Mouse (Mus musculus): ENCODE results near the gene Hip1r.

The Hip1r gene

GRCm38 (mm10) chr5:123974179-123974485 lies 704 bp downstream of the Hip1r start:
- no peak for DNase-seq (ENCODE audit: low spot score)

DNA sequence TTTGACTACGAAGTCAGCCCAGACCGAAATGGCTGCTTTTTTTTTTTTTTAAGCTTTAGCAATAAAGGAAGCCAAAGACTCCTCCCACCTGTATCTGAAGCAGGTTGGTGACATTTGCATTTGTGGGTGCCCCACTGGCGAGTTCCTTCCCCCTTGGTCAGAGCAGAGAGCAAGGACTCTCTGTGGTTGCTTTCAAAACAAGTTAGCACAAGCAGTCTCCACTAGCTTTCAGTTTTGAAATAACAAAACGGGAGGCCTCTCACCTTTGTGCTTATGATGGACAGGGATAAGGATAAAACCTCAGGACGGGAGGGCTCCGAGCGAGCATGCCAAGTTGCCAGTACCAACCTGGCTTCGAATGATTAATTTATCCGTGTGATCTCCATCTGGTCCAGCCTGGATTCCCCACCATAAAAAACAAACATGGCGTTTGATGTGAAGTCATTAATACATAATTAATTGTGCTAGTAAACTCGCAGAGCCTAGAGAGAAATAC lies 1.2 kb downstream of the Hip1r start:
- no peak for DNase-seq (ENCODE audit: low spot score)

DNA sequence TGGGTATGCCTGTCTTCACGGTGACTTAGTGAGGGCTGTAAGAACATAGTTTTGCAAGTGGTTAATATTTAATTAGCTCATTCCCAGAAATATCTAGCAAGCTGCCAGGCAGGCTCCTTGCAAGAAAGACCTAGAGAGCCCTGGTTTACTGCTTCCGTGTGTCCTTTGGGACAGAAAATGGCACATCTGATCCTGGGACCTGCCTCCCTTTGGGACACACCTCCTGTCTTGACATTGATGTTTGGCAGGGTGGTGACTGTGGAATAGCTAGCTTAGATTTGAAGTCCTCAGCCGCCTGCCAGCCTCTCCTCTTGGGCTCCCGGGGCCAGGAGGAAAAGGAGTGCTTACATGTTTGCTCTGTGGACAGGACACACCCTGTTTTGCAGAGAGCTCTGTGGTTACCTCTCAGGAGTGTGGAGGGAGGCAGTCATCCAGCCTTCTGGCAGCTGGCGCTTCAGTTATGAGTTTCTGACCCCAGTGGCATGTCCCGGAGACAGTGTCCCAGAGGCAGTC lies 2.3 kb downstream of the Hip1r start:
- no peak for DNase-seq (ENCODE audit: low spot score)

DNA sequence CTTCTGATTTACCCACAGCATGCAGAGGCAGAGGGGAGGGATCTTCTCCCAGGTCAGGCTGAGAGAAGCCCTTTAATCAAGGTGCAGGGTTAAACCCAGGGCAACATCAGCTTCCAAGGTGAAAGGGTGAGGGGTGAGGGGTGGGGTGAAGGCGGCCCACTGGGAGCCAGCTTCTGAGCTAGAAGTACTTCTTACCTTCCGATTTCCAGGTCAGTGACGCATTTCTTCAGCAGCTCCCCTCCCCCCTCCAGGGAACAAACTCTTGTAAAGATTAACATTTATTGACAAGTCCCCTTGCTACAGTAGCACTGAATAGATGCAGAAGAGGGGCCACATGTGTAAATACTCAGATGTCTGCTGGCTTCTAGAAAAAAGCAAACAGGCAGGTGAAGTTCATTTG lies 3.8 kb downstream of the Hip1r start:
- DNase-seq (ENCODE audit: low spot score), result no peak

GRCm38 (mm10) chr5:123978131-123978530 lies 4.7 kb downstream of the Hip1r start:
- DNase-seq (ENCODE audit: low spot score), result no peak

DNA sequence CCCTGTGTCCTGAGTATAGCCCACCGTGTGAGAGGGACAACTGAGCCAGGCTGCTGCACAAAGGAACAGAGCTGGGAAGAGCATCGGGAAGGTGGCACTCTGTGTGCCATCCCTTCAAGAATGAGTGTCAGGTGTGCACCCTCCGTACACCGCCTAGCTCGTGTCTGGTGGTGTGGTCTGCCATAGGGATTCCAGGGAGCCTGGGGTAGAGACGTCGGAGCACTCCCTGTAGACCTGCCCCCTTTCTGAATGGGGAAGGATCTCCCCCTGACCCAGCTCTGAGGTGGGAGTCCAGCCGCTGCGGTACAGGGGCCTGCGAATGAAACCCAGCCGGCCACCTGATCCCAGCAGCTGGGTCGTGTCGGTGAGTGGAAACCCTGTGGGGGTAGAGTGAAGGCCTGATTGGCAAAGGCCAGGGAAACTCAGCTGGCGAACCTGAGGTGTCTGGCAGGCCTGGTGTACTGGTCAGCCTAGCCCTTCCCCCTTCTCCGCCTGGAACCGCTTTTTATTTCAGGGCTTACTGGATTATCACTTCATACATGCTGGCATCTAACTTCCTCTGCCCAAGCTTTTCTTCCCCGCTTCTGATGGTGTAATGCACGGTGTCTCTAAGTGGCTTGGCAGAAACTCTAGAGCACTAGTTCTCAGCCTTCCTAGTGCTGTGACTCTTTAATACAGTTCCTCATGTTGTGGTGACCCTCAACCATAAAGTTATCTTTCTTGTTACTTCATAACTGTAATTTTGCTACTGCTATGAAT lies 6.0 kb downstream of the Hip1r start:
- DNase-seq (ENCODE audit: low spot score), result no peak

DNA sequence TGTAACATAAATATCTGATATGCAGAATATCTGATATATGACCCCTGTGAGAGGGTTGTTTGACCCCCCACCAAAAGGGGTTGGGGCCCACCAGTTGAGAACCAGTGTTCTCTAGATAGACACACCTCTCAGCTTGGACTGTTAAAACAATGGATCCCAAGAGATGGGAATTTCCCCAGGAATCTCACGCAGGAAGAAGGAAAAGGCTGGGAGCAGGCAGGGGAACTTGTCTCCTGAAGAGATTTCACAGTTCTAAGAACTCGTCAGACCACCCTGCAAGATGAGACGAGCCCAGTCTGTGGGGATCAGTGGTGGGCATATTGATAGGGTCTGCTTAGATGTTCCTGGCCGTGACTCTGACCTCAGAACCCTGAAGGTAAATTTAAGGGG lies 6.5 kb downstream of the Hip1r start:
- DNase-seq (ENCODE audit: low spot score), result no peak

DNA sequence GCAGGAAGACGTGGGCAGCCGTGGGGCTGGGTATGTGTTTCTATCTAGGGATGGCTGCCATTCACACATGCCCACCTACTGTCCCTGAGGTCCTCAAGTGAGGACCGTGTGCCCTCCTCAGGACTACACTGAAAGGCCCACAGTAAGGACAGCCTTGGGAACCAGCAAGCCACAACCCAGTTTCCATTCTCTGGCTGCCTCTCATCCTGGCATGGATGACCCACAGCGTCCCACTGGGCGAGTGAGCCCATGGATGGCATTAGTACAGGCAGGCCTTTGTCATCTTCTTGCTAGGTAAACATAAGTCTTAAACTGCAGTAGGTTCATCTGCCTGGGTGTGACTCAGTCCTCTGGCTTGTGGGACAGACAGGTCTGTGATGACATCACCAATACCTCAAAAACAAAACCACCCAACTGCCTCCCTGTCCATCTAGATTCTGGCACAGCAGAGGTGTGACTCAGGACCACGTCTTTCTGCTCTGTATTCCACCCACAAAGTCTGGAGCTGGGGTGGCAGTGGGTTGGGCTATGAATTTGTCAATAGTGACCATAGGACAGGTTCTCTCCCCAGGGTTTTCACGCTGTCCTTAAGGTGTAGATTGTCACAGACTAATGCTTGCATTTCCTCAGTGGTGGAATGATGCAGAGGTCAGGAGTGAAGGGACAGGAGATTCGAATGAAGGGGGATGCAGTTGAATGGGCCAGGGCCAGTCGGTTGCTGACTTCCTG lies 7.3 kb downstream of the Hip1r start:
- DNase-seq (ENCODE audit: low spot score), result no peak

GRCm38 (mm10) chr5:123981250-123981554 lies 7.8 kb downstream of the Hip1r start:
- DNase-seq (ENCODE audit: low spot score), result no peak

- no peak for DNase-seq (ENCODE audit: low spot score)
Measured at GRCm38 (mm10) chr5:123982838-123983237, 9.4 kb downstream of the Hip1r start.

- no peak for DNase-seq (ENCODE audit: low spot score)
Measured at GRCm38 (mm10) chr5:123985434-123985833, 12.0 kb downstream of the Hip1r start.

GRCm38 (mm10) chr5:123986925-123987324 lies 13.5 kb downstream of the Hip1r start:
- DNase-seq (ENCODE audit: low spot score), result no peak

GRCm38 (mm10) chr5:123987511-123987910 lies 14.1 kb downstream of the Hip1r start:
- DNase-seq (ENCODE audit: low spot score), result no peak

- peak; percentile 43 for DNase-seq (ENCODE audit: low spot score)
Measured at GRCm38 (mm10) chr5:123989941-123990885, 16.8 kb downstream of the Hip1r start.

DNA sequence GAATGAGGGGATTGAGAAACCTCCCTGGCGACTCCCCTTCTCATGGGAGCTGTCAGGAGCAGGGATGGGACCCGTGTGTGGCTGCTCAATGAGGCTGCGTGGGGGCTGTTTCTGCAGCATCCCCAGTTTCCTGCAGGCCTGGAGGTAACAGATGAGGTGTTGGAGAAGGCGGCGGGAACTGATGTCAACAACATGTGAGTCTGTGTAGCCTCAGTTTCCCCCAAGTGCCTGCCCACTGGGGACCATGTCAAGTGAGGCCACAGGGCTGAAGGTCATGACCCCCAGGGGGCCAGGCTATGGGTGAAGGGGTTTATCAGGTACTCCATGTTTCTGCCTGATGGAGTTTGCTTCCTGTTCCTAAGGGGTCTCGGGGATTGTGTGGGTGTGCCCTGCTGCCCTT lies 17.9 kb downstream of the Hip1r start:
- no peak for DNase-seq (ENCODE audit: low spot score)

DNA sequence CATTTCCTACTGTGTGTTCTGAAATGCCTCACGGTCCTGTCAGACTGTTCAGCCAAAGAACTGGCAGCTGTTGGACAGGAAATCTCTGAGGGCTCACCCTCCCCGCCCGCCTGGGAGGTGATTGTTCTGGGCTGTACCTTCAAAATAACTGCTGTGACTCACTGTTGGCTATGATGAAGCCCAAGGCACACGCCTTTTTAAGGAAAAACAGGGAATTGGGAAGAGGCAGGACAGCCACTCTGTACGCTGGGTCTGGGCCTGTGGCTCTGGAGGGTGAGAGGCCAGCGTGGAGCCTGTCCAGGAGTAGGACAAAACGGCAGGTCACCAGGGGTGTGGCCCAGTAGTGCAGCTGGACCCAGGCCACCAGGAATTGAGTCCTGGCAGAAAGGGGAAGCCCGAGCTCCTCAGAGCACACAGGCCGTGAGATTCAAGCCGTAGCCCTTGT lies 18.8 kb downstream of the Hip1r start:
- DNase-seq (ENCODE audit: low spot score), result no peak

- peak; percentile 89 for DNase-seq (ENCODE audit: low spot score)
Measured at GRCm38 (mm10) chr5:123992794-123993193, 19.4 kb downstream of the Hip1r start.

DNA sequence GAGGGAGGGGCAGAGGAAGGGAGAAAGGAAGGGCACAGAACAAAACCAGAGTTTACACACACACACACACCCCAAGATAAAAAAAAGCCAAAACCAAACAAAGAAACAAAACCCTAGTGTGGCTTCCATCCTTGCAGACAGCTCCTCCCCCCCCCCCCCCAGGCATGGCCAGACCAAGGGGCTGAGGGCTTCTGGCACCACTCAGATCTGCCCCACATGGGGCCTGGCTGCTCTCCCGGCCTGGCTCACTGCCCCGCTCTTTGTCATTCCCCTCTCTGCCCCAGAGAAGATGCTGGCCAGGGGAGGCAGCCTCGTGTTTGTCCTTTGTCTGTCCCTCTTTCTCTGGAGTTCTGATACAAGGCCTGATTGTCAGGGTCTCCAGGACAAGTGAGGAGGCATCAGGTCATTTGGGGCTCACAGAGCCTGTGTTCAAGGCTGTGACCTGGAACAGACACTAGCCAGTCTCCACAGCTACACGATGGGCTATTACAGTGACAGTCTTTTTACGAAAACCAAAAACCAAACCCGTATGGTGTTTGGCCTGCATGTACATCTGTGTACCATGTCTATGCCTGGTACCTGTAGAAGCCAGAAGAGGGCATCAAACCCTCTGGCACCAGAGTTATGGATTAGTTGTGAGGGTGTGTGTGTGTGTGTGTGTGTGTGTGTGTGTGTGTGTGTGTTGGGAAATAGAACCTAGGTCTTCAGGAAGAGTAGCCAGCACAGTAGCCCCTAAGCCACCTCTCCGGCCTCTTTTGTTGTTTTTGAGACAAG lies 20.0 kb downstream of the Hip1r start:
- DNase-seq (ENCODE audit: low spot score), result no peak

DNA sequence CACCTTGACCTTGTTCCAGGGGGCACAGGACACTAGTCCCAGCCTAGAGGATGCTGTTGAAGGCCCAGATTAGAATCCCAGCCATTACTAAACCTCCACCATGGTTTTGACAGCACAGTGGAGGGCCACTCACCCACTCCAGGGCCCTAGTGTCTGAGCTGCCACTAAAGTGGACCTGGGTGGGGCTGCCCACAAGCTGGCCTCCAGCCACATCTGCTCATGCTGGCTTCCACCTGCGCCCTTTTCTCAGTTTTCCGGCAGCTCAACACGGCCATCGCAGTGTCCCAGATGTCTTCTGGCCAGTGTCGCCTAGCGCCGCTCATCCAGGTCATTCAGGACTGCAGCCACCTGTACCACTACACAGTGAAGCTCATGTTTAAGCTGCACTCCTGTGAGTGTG lies 21.0 kb downstream of the Hip1r start:
- no peak for DNase-seq (ENCODE audit: low spot score)

DNA sequence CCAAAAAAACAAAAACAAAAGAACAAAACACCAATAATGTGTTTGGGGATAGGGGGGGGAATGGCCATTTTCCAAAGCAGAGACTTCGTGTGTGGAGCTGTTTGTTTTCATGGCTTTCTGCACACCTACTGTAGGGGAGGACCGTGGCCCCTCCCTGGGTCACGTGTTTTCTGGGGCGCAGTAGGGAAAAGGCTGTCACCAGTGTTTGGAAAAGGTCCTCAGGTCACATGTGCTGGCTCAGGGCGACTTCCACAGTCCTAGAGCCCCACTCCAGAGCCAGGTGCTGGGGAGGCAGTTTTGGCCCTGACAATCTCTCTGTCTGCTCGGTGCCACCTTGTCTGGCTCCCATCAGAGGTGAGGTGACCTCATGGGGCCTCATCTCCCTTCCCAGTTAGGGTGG lies 22.0 kb downstream of the Hip1r start:
- no peak for DNase-seq (ENCODE audit: low spot score)

DNA sequence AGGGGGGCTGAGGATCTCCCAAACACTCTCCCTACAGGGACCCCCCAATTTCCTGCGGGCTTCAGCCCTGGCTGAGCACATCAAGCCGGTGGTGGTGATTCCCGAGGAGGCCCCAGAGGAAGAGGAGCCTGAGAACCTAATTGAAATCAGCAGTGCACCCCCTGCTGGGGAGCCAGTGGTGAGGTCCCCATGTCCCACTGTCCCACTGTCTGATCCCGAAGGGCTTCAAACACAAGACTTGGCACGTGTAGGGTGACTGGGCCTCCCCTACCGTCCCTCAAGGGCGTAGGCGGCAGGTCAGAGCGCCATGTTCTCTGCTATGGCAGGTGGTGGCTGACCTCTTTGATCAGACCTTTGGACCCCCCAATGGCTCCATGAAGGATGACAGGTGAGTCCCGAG lies 22.8 kb downstream of the Hip1r start:
- DNase-seq (ENCODE audit: low spot score), result no peak

DNA sequence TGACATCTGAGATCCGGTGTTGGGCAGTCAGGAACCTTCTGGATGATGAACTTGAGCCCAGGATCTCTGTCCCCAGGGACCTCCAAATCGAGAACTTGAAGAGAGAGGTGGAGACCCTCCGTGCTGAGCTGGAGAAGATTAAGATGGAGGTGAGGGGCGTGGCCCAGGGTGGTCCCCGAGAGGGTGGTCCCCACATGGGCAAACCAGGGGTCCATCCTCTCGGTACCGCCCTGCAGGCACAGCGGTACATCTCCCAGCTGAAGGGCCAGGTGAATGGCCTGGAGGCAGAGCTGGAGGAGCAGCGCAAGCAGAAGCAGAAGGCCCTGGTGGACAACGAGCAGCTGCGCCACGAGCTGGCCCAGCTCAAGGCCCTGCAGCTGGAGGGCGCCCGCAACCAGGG lies 23.3 kb downstream of the Hip1r start:
- no peak for DNase-seq (ENCODE audit: low spot score)

Data from embryo, embryonic 10 days (tissue).